Mouse (Mus musculus): ENCODE measurements around the gene Acrbp.
"Not testable (repeated sequence)": the region's sequence is repeated elsewhere in the genome, so short reads cannot be mapped to it uniquely, and the experiment has no call there.

Gene Acrbp

GRCm38 (mm10) chr6:125049678-125050077, at the start of gene Acrbp:
Gene Acrbp, plus strand, starts transcription at chr6:125049689.
- no peak for DNase-seq (ENCODE audit: low read depth, low spot score)

- no peak for DNase-seq (ENCODE audit: low read depth, low spot score)
These were observed 45.8 kb upstream of the Acrbp start for GRCm38 (mm10) chr6:125003706-125004105.

DNA sequence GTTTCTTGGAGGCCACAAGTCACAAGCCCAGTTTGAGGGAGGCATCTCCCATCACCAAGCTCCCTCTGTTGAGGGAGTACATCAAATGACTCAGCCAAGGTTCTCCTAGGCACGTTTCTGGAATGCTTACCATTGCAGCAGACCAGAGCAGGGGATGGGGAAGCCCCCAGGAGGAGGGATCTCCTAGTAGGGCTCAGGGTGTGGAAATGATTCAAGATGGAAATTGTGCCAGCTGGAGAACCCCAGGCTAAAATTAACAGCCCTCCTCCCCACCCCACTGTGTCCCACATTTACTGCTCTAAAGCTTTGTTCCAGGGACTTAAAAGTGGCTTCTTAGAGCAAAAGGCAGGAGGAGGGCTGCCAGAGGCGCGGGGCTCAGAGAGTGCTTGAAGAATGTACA, 44.4 kb upstream of the Acrbp start:
- DNase-seq (ENCODE audit: low read depth, low spot score): no peak

DNA sequence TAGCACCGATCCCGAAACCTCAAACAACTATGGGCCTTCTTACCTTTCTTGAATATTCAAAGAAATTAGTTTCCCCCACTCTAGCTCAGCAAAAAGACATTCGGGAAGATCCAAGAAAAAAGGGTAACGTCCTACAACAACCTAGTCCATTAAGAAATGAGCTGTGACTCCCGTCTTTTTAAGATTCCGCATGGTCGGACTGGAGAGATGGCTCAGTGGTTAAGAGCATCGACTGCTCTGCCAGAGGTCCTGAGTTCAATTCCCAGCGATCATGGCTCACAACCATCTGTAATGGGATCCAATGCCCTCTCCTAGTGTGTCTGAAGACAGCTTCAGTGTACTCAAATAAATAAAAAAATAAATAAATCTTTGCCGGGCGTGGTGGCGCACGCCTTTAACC, 41.4 kb upstream of the Acrbp start:
- no peak for DNase-seq (ENCODE audit: low read depth, low spot score)

DNA sequence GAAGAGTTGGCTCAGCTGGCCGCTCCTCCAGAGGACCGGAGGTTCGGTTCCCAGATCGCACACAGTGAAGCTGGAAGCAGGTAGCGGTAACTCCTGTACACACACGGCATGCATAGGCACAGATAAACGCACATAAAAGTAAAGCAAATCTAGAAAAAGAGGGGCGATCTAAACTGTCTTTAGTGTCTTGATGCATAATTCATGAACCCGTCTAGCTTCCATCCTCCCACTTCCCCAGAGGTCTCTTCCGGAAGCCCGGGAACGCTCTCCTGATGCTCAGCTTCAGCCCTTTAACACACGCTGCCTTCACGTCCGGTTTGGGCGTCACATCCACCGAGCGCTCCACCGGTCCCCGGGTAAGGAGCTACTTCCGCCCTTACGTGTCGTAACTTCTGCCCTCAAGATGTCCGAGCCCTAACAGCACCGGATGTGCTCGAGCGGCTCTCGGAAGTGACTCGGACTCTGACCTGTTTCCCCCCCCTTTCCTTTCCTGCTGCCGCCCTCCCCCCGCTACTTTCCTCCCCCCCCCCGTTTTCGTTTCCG, 40.8 kb upstream of the Acrbp start:
- peak; percentile 99 for DNase-seq (ENCODE audit: low read depth, low spot score)

- no peak for DNase-seq (ENCODE audit: low read depth, low spot score)
These were observed 40.5 kb upstream of the Acrbp start, which contains the start of gene Zfp384 for GRCm38 (mm10) chr6:125009129-125009180. Gene Zfp384, plus strand, starts transcription at chr6:125009145.

DNA sequence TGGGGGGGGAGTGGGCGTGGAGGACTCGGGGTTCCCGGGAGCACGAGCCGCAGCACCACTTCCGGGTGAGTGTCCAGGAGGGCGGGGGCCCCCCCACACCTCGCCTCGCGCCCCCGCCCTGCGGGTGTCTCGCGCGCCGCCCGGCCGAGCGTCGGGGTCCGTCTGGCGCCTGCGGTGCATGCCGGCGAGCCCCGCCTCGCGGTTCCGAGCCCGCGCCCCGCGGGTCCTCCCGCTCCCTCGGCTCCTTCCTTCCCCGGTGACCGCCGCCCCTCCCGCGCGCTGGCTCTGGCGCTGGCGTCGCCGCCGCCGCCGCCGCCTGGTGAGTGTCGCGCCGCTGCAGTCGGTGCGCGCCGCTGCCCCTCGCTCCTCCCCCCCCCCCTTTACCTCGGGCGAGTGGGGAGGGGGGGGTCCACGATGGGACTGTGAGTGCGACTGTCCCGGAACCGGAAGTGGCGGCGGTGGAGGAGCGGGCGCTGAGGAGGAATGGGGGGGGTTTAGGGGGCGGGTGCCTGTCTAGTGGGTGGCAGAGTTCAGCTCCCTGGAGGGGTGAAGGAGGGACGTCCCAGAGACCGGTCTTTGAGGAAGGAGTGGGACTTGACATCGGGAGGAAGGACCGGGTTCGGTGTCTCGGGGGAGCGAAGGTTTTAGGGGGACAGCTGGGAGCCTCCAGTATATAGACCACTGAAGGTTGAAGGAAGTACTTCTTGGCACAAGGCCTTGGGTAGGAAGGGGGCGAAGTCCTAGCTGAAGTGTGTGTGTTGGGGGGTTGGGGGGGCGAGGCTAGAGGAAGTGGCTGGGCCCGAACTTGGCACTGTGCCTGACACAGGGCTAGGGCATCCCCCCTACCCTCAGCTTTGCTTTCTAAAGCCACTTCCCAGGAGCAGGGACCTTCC, 40.1 kb upstream of the Acrbp start:
- no peak for DNase-seq (ENCODE audit: low read depth, low spot score)

- no peak for DNase-seq (ENCODE audit: low read depth, low spot score)
These were observed 31.8 kb upstream of the Acrbp start for GRCm38 (mm10) chr6:125017682-125018081.

DNA sequence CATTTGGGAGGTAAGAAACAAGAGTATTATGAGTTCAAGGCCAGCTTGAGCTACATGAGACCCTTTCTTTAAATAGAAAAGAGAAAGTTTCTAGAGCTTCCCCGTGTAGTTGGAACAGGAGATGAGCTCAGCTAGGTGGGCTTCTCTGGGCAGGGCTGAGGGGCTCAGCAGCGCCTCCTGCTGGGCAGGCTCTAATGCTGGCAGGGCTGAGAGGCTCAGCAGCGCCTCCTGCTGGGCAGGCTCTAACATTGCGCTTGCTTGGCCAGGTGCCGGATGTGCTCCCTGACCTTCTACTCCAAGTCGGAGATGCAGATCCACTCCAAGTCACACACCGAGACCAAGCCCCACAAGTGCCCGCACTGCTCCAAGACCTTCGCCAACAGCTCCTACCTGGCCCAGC, 19.0 kb upstream of the Acrbp start:
- not testable (repeated sequence) for DNase-seq (ENCODE audit: low read depth, low spot score)

GRCm38 (mm10) chr6:125031604-125032003, 17.9 kb upstream of the Acrbp start:
- DNase-seq (ENCODE audit: low read depth, low spot score): no peak

- DNase-seq (ENCODE audit: low read depth, low spot score): no peak
These were observed 10.8 kb upstream of the Acrbp start for GRCm38 (mm10) chr6:125038666-125039065.

GRCm38 (mm10) chr6:125039131-125039530, 10.4 kb upstream of the Acrbp start:
- no peak for DNase-seq (ENCODE audit: low read depth, low spot score)

DNA sequence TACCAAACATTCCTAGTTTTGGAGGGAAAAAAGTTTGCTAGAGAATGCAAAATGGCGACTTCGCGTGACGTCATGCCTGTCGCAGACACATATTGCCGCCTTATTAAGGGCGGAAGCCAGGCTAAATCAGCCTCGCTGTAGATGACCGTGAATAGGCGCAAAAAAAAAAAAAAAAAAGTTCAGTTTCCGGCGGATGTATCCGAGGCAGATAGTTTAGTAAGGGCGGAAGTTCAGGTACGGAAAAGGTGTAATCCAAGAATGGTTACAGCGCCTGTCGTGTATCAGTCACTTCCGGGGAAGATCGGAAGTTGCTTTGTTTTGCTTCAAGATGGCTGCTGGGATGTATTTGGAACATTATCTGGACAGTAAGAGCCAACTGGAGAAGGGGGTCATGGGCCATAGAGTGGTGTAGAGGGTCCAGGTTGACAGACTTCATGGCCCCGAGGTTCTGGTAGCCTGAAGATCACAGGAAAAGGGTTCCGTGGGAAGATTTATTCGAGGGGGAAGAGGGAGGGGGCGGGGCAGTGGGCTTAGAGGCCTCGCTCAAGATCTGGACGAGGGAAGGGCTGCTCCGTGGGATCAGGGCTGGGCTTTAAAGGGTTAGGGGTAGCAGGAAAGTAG, 9.8 kb upstream of the Acrbp start, which contains the start of gene Ing4:
TSS of gene Ing4 (plus strand) at position 228 of the 621 bp plus-strand sequence.
- DNase-seq (ENCODE audit: low read depth, low spot score): peak; percentile 98

DNA sequence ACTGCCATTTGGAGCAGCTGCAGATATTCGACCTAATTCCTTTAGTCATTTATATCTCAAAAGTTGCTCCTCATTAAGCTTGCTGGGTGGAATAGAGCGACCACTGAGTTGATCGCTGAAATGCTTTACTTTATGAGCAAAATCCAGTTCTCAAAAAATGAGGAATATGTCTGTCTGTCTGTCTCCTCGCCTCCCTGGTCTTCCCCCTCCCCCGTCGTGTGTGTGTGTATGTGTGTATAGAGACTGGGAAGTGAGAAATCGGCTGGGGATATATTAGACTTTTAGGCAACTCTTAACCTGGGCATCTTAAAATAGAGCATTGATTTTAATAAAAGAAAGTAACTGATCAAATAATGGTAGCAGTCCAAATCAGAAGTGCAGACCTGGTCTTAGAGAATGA, 9.3 kb upstream of the Acrbp start:
- DNase-seq (ENCODE audit: low read depth, low spot score): no peak

DNA sequence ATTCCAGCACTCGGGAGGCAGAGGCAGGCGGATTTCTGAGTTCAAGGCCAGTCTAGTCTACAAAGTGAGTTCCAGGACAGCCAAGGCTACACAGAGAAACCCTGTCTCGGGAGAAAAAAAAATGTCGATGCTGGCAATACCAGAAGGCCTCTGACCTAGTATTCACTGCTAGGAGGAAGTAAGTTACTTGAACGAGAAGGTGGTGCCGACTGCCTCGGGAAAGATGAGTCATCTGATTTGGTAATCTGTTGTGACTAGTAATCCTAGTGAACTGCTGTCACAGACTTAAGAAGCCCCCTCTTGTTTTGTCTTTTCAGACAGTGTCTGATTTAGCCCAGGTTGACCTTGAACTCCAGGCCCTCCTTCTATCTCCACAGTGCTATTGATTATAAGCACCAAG, 8.4 kb upstream of the Acrbp start:
- DNase-seq (ENCODE audit: low read depth, low spot score): no peak

- DNase-seq (ENCODE audit: low read depth, low spot score): no peak
These were observed 7.4 kb upstream of the Acrbp start for GRCm38 (mm10) chr6:125042081-125042480.

DNA sequence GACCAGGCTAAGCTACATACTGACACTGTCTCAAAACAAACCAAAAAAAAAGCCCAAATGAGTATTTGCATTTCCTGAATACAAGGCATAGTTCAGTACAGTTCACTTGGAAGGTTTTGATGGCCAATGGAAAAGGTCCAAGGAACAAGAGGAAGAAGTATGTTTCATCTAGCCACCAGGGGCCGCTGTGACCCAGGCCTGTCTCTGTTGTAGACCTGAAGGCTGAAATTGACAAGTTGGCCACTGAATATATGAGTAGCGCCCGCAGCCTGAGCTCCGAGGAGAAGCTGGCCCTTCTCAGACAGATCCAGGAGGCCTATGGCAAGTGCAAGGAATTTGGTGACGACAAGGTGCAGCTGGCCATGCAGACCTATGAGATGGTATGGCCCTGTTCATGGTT, 2.8 kb upstream of the Acrbp start:
- peak; percentile 62 for DNase-seq (ENCODE audit: low read depth, low spot score)

DNA sequence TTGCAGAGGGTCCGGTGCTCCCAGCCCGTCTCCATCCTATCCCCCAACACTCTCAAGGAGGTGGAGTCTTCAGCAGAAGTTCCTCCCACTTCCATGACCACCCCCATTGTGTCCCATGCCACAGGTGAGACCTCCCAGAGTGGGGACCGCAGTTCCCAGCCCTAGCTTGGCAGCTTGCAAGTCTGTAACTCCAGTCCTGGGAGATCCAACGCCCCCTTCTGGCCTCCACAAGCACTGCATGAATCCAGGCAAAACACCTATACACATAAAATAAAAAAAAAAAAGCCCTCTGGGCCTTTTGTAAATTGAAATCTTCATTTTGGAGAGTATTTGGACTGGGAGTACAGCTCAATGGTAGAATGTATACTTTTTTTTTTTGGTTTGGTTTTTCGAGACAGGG, 1.7 kb downstream of the Acrbp start:
- DNase-seq (ENCODE audit: low read depth, low spot score): no peak

DNA sequence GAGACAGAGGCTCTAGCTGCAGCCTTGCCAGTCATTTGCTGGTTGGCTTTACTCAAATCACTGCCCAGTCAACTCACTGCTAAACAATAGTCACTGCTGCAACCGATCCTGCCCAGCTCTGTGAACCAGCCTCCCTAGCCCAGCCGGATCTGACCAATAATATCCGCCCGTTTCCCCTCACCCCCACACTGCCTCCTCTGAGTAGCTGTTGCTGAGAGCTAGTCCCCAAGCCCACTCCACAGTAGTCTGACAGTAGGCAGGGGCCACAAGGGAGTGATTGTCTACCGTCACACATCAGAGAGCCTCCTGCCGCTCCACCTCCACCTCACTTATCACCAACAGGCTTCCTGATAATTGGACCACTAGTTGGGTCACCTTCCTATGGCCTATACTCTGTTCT, 12.0 kb downstream of the Acrbp start:
- no peak for DNase-seq (ENCODE audit: low read depth, low spot score)

- no peak for DNase-seq (ENCODE audit: low read depth, low spot score)
These were observed 13.0 kb downstream of the Acrbp start for GRCm38 (mm10) chr6:125062511-125062910.

DNA sequence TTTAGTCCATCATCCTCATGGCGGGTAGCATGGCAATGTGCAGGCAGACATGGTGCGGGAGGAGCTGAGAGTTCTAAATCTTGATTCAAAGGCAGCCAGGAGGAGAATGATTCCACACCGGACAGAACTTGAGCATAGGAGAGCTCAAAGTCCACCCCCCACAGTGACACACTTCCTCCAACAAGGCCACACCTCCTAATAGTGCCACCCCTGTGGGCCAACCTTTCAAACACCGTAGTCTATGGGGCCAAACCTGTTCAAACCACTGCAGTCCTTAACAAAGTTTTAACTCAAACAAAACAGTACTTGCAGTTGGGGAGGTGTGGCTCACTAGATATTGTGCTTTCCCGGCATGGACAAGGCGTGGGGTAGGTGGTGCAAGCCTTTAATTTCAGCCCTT, 14.4 kb downstream of the Acrbp start:
- no peak for DNase-seq (ENCODE audit: low read depth, low spot score)

- DNase-seq (ENCODE audit: low read depth, low spot score): not testable (repeated sequence)
These were observed 15.7 kb downstream of the Acrbp start for GRCm38 (mm10) chr6:125065223-125065622.

DNA sequence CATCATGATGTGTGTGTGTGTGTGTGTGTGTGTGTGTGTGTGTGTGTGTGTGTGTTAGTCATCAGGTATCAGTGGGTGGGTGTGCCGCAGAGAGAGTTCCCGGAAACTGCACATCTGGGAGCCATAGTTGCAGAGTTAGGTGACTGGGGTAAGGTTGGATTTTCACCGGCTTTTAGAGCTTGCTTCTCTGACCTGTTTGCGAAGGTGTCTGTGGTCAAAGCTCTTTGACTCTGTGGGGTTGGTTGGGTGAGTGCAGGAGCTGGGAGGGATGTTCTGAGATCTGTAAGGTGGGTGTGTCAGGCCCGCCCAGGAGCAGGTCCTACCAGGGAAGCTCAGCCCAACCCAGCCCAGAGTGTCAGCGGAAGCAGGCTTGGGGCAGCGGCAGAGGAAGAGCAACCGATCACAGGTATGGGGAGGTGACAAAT, 18.1 kb downstream of the Acrbp start, which contains the start of gene Lpar5:
TSS of gene Lpar5 (plus strand) at position 350 of the 425 bp plus-strand sequence.
- DNase-seq (ENCODE audit: low read depth, low spot score): no peak
